Mouse (Mus musculus): ENCODE data around the gene Zfp865. TPM values are rescaled to one million over a fixed set of nuclear protein-coding genes. Genes with fewer than 3 reads are reported as not detected.
"Not testable (repeated sequence)": the region's sequence is repeated elsewhere in the genome, so short reads cannot be mapped to it uniquely, and the experiment has no call there.

Zfp865 gene
- total RNA-seq, 2 experiments from 2014 or later: 22.4 to 23.2 TPM

DNA sequence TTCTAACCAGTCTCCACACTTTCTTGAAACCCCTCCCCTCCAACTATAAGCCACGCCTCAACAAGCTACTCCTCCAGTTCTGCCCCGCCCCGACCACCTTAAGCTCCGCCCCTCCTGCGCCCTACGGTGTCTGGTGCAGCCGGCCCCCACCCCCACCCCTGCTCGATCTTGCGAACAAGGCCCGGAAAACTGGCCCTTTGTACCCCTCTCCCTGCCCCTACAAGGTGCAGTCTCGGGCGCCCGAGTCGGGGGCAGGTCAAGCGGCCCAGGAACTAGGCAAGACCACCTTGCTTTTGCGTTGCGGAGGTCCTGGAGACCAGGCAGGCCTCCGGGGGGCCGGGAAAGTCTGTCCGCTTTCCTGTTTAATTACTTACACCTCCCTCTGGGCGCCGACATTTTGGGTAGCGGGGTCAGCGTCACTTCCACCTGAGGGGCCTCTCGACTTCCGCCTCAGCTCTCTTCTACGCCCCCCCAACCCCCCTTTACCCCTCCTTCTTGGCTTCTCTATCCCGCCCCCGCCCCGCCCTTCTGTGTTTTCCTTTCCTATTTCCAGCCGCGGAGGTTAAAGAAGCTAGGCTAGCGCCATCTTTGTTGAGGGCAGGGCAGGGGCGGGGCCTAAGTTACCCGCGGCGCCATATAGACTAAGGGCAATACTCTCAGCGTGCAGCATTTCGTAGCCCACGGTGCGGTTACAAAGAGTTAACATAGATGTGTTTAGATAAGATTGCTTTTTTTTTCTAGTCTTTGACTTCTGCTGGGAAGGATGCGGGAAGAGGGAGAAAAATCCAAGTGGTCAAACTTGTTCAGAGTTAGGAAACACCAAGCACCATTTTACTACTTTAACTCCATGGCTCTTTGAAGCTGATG lies 5.7 kb upstream of the Zfp865 start, which contains the start of the genes Zfp524 and Fiz1:
TSS of gene Zfp524 (plus strand) at position 165 of the 867 bp plus-strand sequence.
TSS of gene Fiz1 (minus strand) at position 447 of the 867 bp plus-strand sequence.
- intact Hi-C loops (cut with DNase I): loop anchor here (2.0 to 10.0 kb wide), 3 partner anchors 46 to 1270 kb away; partner anchors contain the start of genes Ube2s and Zfp667
- DNase-seq: peak; percentile 99

DNA sequence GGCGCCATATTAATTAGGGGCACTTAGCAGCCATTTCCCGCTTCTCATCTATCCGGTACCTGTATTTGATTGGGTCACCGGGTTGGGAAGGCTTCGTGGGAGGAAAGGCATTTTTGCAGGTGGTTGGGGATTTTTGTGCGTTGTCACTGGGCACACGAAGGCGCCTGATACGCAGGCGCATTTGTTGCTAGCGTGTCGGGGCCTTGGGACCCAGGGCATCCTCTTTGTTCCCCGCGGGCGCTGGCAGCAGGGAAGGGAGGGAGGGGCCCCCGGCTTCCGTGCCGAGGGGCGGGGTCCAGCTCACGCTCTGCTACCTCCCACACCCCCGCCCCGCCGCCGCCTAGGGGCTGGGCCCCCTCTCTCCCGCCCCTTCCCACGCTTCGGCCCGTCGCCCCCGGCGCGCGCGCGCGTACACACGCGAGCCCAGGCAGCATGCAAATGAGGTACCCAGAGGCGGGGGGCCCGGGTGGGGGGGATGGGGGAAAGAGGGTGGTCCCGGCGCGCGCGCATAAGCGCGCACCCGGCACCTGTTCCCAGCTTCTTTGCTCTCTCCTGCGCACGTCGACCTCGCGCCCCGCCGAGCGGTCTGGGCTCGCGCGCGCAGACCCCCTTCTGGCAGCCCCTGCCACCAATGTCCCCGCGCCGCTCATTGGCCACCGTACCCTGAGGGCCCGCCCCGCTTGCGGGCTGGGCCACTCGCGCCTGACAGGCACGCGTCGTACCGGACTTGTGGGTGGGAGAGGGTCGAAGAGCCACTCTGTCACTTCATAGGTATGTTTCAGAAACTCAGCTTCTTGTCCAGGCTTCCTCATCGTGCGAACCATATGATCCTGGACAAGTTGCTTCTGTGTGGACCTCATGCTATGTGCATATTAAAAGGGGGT lies 4.8 kb upstream of the Zfp865 start, which contains the start of gene Gm44973:
TSS of gene Gm44973 (plus strand) at position 379 of the 884 bp plus-strand sequence.
- DNase-seq: peak; percentile 94 to 95
- intact Hi-C loops (cut with DNase I): loop anchor here (2.0 to 10.0 kb wide), 2 partner anchors 45 to 1269 kb away; partner anchors contain the start of gene Zfp667

DNA sequence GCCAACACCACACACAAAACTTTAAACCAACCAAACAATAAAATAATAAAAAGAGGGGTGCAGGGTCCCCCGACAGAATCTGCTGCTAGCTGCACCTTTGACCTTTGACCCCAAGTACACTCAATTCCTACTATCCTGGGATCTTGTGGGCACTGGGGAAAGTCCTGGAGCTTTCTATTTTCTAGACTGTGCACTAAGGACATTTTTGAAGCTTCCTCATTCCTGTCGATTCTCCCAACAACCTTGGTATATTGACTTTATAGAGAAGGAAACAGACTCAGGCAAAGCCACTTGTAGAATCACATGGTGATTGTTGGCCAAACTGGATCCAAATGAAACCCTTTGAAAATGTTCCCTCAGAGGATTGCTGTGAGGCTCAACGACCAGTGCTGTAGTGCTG lies 4.1 kb upstream of the Zfp865 start:
- no peak for DNase-seq
- intact Hi-C loops (cut with DNase I): loop anchor here (10.0 kb wide), 1 partner anchor 1269 kb away; the partner anchor contains the start of gene Zfp667

DNA sequence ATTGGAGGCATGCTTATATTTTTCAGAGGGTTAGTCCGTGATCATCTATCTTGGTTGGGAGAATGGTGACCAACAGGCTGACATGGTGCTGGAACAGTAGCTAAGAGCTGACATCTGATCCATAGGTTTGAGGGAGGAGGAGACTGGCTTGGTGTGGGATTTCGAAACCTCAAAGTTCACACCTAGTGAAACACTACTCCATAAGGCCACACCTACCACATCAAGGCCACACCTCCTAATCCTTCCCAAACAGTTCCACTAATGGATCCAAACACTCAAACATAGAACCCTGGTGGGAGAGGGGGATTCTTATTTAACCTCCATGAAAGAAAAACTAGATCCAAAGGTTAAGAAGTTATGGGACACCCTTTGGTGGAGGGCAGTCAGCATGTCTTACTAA lies 3.3 kb upstream of the Zfp865 start:
- DNase-seq: no peak
- intact Hi-C loops (cut with DNase I): loop anchor here (10.0 kb wide), 1 partner anchor 1268 kb away; the partner anchor contains the start of gene Zfp667

DNA sequence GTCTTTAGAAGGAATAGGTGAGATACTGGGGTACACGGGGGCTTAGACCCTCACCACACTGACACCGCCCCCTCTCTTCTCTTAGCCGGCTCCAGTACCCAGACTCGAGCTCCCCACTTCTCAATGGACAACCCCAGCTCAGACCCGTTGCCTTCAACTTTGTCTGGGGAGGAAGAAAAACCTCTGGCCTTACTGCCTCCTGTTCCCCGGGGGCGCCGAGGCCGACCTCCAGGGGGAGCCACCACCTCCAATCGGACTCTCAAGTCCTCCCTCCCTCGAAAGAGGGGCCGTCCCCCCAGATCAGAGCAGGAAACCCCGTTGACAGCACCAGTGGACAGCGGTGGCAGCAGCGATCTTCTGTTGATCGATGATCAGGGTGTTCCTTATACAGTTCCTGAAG lies 2.8 kb upstream of the Zfp865 start:
- DNase-seq: no peak
- intact Hi-C loops (cut with DNase I): loop anchor here (10.0 kb wide), 1 partner anchor 1267 kb away; the partner anchor contains the start of gene Zfp667

DNA sequence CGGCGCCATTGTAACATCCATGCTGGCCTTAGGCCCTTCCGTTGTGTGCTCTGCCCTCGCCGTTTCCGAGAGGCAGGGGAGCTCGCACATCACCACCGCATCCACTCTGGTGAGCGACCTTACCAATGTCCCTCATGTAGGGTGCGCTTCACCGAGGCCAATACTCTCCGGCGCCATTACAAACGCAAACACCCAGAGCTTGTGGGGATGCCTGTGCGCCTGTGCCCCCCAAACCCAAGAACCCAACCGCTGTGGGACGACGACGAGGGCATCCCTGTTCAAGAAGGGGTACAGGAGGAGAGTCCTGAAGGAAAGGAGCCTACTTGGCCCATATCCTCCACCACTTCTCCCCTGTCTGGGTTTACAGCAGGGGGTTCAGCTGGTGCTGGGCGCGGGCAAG lies 2.2 kb upstream of the Zfp865 start:
- intact Hi-C loops (cut with DNase I): loop anchor here (10.0 kb wide), 1 partner anchor 1267 kb away; the partner anchor contains the start of gene Zfp667
- DNase-seq: no peak

DNA sequence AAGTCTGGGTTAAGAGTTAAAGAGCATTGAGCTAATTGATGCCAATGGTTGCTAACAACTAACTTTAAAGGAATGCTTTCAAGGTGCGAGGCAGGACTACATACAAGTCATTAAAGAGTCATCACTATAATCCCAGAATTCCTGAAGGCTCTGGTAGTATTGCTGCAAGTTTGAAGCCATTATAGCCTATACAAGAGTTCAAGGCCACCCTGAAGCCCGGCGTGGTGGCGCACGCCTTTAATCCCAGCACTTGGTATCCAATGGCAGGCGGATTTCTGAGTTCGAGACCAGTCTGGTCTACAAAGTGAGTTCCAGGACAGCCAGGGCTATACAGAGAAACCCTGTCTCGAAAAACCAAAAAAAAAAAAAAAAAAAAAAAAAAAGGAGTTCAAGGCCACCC lies 600 bp upstream of the Zfp865 start:
- intact Hi-C loops (cut with DNase I): loop anchor here (10.0 kb wide), 1 partner anchor 1265 kb away; the partner anchor contains the start of gene Zfp667
- not testable (repeated sequence) for DNase-seq

DNA sequence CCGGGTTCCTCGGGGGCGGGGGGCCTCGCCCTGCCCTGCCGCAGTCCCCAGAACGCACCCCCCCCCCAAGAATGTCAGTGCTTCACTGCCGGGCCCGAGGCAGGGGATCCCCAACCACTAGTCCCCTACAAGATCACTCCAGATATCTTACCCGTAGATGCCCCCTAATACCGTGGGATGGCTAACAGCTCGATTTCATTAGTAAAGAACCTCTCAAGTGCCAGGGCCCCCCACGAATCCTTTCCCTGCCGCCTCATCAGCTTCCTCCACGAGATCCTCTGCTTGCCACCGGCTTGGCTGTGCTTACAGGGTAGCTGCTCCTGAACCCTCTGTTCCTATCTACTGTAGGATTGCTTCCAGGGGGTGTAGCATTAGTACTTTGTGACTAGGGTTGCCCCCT lies 509 bp downstream of the Zfp865 start:
- intact Hi-C loops (cut with DNase I): loop anchor here (2.0 kb wide), 1 partner anchor 16 kb away; no protein-coding TSS in a partner anchor
- no peak for DNase-seq

DNA sequence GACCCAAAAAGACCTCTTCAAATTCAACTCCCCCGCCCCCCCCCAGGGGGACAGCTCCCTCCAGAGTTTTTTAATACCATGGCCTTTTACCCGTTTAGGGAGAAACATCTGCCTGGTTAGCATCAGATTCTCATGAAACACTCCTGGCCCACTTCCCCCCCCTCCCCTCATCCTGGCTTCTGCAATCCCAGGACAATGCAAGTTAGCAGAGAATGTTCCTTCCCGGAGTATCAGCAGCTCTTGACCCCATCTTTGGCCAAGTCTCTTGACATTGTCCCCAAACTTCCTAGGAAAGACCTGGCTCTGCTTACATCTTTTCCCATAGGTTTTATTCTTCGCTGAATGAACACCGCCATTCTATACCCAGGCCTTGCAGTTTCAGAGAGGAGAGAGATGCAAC lies 1.0 kb downstream of the Zfp865 start:
- DNase-seq: no peak
- intact Hi-C loops (cut with DNase I): loop anchor here (2.0 kb wide), 1 partner anchor 16 kb away; no protein-coding TSS in a partner anchor

DNA sequence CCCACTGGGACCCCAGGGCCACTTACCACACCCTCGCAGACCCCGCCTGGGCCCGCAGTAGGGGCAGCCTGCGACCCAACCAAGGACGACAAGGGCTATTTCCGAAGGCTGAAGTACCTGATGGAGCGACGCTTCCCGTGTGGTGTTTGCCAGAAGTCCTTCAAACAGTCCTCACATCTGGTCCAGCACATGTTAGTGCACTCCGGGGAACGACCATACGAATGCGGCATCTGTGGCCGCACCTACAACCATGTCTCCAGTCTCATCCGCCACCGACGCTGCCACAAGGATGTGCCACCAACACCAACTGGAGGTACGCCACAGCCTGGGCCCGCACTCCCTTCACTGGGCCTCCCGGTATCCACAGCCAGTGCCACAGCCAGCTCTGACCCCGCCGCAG lies 9.4 kb downstream of the Zfp865 start:
- intact Hi-C loops (cut with DNase I): no loop called here

DNA sequence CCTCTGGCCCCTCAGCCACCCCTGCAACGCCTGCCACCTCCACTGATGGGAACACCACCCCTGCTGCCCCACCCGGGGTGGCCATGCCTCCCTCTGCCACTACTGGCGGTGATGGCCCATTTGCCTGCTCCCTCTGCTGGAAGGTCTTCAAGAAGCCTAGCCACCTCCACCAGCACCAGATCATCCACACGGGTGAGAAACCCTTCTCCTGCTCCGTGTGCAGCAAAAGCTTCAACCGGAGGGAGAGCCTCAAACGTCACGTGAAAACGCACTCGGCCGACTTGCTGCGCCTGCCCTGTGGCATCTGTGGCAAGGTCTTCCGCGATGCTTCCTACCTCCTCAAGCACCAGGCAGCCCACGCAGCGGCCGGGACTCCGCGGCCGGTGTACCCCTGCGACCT lies 9.8 kb downstream of the Zfp865 start:
- DNase-seq: no peak
- intact Hi-C loops (cut with DNase I): no loop called here

More for the DNA sequence above, 9.4 kb downstream of the Zfp865 start:
- DNase-seq: no peak

DNA sequence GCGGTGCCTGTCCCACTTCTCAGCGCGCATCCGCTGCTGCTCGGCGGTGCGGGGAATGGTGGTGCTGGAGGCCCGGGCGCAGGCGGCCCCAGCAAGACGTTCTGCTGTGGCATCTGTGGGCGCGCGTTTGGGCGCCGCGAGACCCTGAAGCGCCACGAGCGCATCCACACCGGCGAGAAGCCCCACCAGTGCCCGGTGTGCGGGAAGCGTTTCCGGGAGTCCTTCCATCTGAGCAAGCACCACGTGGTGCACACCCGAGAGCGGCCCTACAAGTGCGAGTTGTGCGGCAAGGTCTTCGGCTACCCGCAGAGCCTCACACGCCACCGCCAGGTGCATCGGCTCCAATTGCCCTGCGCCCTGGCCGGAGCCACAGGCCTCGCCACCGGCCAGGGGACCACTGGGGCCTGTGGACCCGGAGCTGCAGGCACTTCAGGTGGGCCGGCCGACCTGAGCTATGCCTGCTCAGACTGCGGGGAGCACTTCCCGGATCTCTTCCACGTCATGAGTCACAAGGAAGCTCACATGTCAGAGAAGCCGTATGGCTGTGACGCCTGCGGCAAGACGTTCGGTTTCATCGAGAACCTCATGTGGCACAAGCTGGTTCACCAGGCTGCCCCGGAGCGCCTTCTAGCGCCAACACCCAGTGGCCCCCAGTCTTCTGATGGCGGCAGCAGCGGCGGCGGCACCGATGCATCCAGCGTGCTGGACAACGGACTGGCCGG lies 10.5 kb downstream of the Zfp865 start:
- intact Hi-C loops (cut with DNase I): no loop called here
- no peak for DNase-seq

DNA sequence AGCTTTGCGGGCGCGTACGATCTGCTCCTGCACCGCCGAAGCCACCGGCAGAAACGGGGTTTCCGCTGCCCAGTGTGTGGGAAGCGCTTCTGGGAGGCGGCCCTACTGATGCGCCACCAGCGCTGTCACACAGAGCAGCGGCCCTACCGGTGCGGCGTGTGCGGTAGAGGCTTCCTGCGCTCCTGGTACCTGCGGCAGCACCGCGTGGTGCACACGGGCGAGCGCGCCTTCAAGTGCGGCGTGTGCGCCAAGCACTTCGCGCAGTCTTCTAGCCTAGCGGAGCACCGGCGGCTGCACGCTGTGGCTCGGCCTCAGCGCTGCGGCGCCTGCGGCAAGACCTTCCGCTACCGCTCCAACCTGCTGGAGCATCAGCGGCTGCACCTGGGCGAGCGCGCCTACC lies 11.3 kb downstream of the Zfp865 start:
- intact Hi-C loops (cut with DNase I): no loop called here
- DNase-seq: no peak

DNA sequence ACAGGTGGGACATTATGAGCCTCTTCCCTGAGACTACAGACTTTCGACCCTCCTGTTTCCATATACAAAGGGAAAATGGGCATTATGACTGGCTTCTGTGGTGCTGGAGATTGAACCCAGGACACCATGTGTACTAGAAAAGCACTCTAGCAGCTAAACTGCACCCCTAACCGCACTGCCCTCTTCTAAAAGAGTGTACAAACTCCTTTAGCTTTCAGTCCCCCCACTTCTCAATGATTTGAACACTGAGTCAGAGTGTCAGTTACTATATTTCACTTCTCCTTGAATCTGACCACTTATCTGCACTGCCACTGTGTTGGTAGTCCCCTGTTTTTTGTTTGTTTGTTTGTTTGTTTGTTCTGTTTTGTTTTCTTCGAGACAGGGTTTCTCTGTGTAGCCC lies 13.6 kb downstream of the Zfp865 start, which contains the start of gene 4632433K11Rik:
TSS of gene 4632433K11Rik (plus strand) at position 301 of the 400 bp plus-strand sequence.
- intact Hi-C loops (cut with DNase I): no loop called here
- no peak for DNase-seq

DNA sequence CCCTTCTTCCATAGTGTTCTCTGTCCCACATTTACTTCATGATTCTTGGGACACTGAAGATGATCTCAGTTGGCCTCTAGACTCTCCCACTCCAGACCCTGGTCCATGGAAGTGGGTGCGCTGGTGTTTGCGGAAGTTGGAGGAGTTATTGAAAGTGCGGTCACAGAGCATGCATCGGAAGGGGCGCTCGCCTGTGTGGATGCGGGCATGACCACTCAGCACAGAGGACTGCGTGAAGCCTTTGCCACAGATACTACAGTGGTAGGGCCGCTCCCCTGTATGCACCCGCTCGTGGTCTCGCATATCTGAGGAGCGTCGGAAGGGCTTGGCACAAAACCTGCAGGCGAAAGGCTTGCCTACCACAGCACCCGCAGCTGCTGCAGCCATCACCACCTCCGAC lies 15.5 kb downstream of the Zfp865 start:
- intact Hi-C loops (cut with DNase I): loop anchor here (2.0 kb wide), 1 partner anchor 15 kb away; the partner anchor contains the start of genes Ccdc106 and Zfp865
- DNase-seq: no peak

DNA sequence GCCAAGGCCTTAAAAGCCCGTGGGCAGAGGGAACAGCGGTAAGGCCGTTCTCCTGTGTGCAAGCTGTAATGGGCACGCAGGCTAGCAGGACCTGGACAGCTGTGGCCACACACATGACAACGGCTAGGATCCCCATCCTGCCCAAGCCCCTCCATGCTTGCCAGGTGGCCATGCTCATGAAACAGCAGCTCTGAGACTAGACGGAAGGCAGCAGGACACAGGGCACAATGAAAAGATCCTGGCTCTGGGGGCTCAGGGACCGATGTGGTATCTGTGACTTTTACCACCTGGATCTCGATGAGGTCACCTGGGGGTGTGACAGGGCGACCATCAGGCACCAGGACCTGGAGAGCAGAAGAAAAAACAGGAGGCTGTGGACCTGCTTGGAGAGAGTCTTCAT lies 16.0 kb downstream of the Zfp865 start:
- no peak for DNase-seq
- intact Hi-C loops (cut with DNase I): loop anchor here (2.0 kb wide), 1 partner anchor 15 kb away; the partner anchor contains the start of genes Ccdc106 and Zfp865

DNA sequence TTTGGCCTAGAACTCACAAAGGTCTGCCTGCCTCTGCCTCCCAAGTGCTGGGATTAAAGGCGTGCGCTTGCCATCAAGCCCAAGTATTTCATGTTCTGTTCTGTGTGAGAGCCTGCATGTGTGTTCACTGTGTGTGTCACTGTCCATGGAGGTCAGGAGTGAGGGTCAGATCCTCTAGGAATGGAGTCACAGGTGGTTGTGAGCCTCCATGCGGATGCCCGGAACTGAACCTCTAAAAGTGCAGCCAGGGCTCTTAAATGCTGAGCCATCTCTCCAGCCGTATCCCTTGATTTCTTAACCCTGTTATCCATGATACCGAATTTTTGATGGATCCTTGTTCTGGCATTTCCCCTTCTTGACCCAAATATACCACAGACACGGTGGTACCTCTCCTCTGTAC lies 16.9 kb downstream of the Zfp865 start:
- DNase-seq: no peak
- intact Hi-C loops (cut with DNase I): loop anchor here (2.0 kb wide), 1 partner anchor 16 kb away; the partner anchor contains the start of genes Ccdc106 and Zfp865

DNA sequence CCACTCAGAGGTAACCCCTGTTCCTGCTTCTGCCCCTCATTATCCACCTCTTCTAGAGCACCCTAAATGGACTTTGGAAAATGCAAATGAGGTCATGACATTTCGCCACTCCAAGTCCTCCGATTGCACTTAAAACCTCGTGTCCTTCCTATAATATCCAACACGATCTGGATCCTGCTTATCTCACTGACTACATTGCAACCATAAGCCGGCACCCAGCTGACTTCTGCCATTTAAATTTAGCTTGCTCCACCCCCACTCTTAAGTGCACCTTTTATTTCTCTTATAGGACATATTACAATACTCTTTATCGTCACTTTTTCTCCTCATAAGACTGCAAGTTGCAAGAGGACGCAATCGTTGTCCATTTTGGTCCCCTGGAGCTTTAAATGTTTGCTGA lies 17.3 kb downstream of the Zfp865 start:
- no peak for DNase-seq
- intact Hi-C loops (cut with DNase I): loop anchor here (2.0 kb wide), 1 partner anchor 17 kb away; the partner anchor contains the start of genes Ccdc106 and Zfp865

DNA sequence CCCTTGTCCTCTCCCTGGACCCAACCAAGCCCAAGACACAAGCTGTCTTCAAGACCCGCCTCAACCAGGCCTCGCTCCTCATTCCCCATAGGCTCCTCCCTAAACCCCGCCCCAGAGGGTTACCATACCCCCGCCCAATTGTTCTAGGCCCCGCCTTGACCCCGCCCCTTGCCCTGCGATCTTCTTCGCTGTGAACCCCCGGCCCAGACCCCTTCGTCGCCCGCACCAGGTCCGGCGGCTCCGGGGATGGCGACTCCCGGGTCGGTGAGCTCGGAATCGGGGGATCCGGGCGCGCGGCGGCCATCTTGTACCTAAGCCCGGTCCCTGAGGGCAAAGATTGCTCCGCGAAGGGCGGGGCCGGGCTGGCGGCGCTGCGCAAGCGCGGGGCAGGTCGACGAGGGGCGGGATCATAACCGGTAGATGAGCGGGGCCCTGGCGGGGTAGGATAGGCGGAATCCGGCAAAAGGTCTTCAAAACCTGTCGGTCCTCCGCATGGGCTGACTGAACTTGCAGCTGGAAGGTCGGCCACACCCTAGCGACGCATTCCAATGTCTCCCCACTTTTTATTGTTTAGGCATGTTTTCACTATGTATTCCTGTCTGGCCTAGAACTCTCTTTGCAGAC lies 18.0 kb downstream of the Zfp865 start, which contains the start of gene Zfp784:
TSS of gene Zfp784 (minus strand) at position 338 of the 624 bp plus-strand sequence.
- peak; percentile 96 for DNase-seq
- intact Hi-C loops (cut with DNase I): no loop called here

Data from heart, postnatal 10 days (tissue).